Mouse (Mus musculus): ENCODE measurements around the gene Phc2. TPM values are rescaled to one million over a fixed set of nuclear protein-coding genes. Genes with fewer than 3 reads are reported as not detected.

Phc2 gene
- polyA plus RNA-seq, 1 experiment from 2014 or later, result 56.3 TPM

GRCm38 (mm10) chr4:128747614-128748270 lies 93.2 kb downstream of the Phc2 start:
- no peaks in the 10 kb centered on the region for H3K27me3 ChIP-seq (replicated peaks; ENCODE audit: insufficient read depth, low read length)
- 57% methylated on average over 22 of the region's 22 CpGs for WGBS
- H3K27ac ChIP-seq (ENCODE audit: low read length), result no peak overlapping the region
- ATAC-seq (no peak), DNase-seq (ENCODE audit: low spot score) (no peak)
- peaks cover 65% of the 10 kb centered on the region for H3K36me3 ChIP-seq (ENCODE audit: insufficient read depth, low read length)
- TF ChIP-seq CTCF (IDR thresholded peaks at IDR 0.05), result no peak
- TF ChIP-seq EP300 (IDR thresholded peaks at IDR 0.05), result no peak
- H3K9ac ChIP-seq (replicated peaks; ENCODE audit: low read depth), result no peak overlapping the region
- no peak overlapping the region for H3K4me3 ChIP-seq (ENCODE audit: low read depth, low read length)
- no peaks in the 10 kb centered on the region for H3K4me1 ChIP-seq (ENCODE audit: insufficient read depth, low read depth, low read length)
- H3K9me3 ChIP-seq (ENCODE audit: low read length), result no peaks in the 10 kb centered on the region
- H3K4me2 ChIP-seq (replicated peaks; ENCODE audit: low read depth, low read length), result no peak overlapping the region

DNA sequence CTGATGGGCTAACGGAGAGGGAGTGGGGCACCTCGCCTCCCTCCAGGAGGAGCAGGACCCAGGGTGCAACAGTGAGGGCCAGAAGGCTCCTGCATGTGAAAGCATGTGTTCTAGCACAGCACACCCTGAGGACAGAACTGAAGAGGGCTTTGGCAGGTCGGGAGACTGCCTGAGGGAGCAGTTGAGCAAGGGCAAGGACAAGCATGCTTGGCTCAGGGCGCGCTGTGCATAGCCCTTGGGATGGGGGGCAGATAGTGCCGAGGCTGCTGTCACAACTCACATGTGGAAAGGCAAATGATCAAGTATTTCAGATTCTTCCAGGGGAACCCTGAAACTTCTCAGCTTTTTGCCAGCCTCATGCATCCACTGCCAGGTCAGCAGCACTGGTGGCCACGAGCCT lies 93.8 kb downstream of the Phc2 start:
- no peaks in the 10 kb centered on the region for H3K27me3 ChIP-seq (replicated peaks; ENCODE audit: insufficient read depth, low read length)
- no peak overlapping the region for H3K4me3 ChIP-seq (ENCODE audit: low read depth, low read length)
- H3K36me3 ChIP-seq (ENCODE audit: insufficient read depth, low read length), result peaks cover 66% of the 10 kb centered on the region
- no peaks in the 10 kb centered on the region for H3K9me3 ChIP-seq (ENCODE audit: low read length)
- H3K27ac ChIP-seq (ENCODE audit: low read length), result no peak overlapping the region
- ATAC-seq, result no peak
- DNase-seq (ENCODE audit: low spot score), result no peak
- H3K4me1 ChIP-seq (ENCODE audit: insufficient read depth, low read depth, low read length), result no peaks in the 10 kb centered on the region
- no peak for TF ChIP-seq EP300 (IDR thresholded peaks at IDR 0.05)
- TF ChIP-seq CTCF (IDR thresholded peaks at IDR 0.05), result no peak
- WGBS, result 85% methylated on average over 7 of the region's 7 CpGs
- H3K9ac ChIP-seq (replicated peaks; ENCODE audit: low read depth), result no peak overlapping the region
- H3K4me2 ChIP-seq (replicated peaks; ENCODE audit: low read depth, low read length), result no peak overlapping the region

- Histone ChIP-seq H3K27ac (ENCODE audit: low read length) (no peak overlapping the region), H3K4me2 (replicated peaks; ENCODE audit: low read depth, low read length) (no peak overlapping the region), H3K9ac (replicated peaks; ENCODE audit: low read depth) (no peak overlapping the region), H3K4me1 (ENCODE audit: insufficient read depth, low read depth, low read length) (no peaks in the 10 kb centered on the region), H3K9me3 (ENCODE audit: low read length) (no peaks in the 10 kb centered on the region), H3K4me3 (ENCODE audit: low read depth, low read length) (no peak overlapping the region), H3K27me3 (replicated peaks; ENCODE audit: insufficient read depth, low read length) (no peaks in the 10 kb centered on the region), H3K36me3 (ENCODE audit: insufficient read depth, low read length) (peaks cover 65% of the 10 kb centered on the region)
- TF ChIP-seq EP300 (IDR thresholded peaks at IDR 0.05) (no peak), CTCF (IDR thresholded peaks at IDR 0.05) (peak; percentile 65)
- no peak for ATAC-seq
- no peak for DNase-seq (ENCODE audit: low spot score)
- 53% methylated on average over 5 of the region's 5 CpGs for whole genome bisulfite sequencing
These were observed 96.5 kb downstream of the Phc2 start for GRCm38 (mm10) chr4:128751006-128751405.

- Histone ChIP-seq H3K36me3 (ENCODE audit: insufficient read depth, low read length) (peaks cover 55% of the 10 kb centered on the region), H3K27me3 (replicated peaks; ENCODE audit: insufficient read depth, low read length) (no peaks in the 10 kb centered on the region), H3K9me3 (ENCODE audit: low read length) (no peaks in the 10 kb centered on the region), H3K4me3 (ENCODE audit: low read depth, low read length) (no peak overlapping the region), H3K4me1 (ENCODE audit: insufficient read depth, low read depth, low read length) (no peaks in the 10 kb centered on the region), H3K27ac (ENCODE audit: low read length) (no peak overlapping the region), H3K4me2 (replicated peaks; ENCODE audit: low read depth, low read length) (no peak overlapping the region), H3K9ac (replicated peaks; ENCODE audit: low read depth) (no peak overlapping the region)
- no peak for TF ChIP-seq CTCF (IDR thresholded peaks at IDR 0.05)
- TF ChIP-seq EP300 (IDR thresholded peaks at IDR 0.05), result no peak
- DNase-seq (ENCODE audit: low spot score), result no peak
- WGBS, result 83% methylated on average over 13 of the region's 13 CpGs
- ATAC-seq, result no peak
These were observed 97.7 kb downstream of the Phc2 start for GRCm38 (mm10) chr4:128752031-128752757.

DNA sequence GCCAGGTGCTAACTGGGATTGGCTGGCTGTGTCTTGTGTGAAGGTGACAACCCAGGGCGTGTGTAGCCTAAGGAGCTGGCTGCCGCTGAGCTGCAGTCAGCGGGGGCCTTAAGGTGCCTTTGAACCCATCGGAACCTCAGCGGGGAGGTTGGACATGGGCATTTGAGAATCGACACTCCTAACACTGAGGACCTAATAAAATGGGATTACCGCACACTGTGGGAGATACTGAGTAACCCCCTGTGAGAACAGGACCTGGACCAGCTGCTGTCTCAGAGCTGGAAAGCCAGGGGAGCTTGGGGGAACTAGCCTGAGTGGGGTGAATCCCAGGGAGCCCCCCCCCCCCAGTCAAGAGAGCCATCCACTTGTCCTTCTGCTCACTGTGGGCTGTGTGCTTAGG lies 99.1 kb downstream of the Phc2 start:
- Histone ChIP-seq H3K4me1 (ENCODE audit: insufficient read depth, low read depth, low read length) (no peaks in the 10 kb centered on the region), H3K9me3 (ENCODE audit: low read length) (no peaks in the 10 kb centered on the region), H3K9ac (replicated peaks; ENCODE audit: low read depth) (no peak overlapping the region), H3K36me3 (ENCODE audit: insufficient read depth, low read length) (peaks cover 41% of the 10 kb centered on the region), H3K4me2 (replicated peaks; ENCODE audit: low read depth, low read length) (no peak overlapping the region), H3K27me3 (replicated peaks; ENCODE audit: insufficient read depth, low read length) (no peaks in the 10 kb centered on the region), H3K27ac (ENCODE audit: low read length) (no peak overlapping the region), H3K4me3 (ENCODE audit: low read depth, low read length) (no peak overlapping the region)
- 90% methylated on average over 7 of the region's 7 CpGs for WGBS
- DNase-seq (ENCODE audit: low spot score) (no peak), ATAC-seq (no peak)
- TF ChIP-seq EP300 (IDR thresholded peaks at IDR 0.05) (no peak), CTCF (IDR thresholded peaks at IDR 0.05) (no peak)

GRCm38 (mm10) chr4:128755064-128755463 lies 100.6 kb downstream of the Phc2 start, which contains the start of gene A3galt2:
Gene A3galt2 (plus strand): TSS chr4:128755364.
- Histone ChIP-seq H3K4me3 (ENCODE audit: low read depth, low read length) (no peak within 1 kb of the TSS), H3K9me3 (ENCODE audit: low read length) (no peaks in the 10 kb centered on the region), H3K9ac (replicated peaks; ENCODE audit: low read depth) (no peak within 1 kb of the TSS), H3K4me2 (replicated peaks; ENCODE audit: low read depth, low read length) (no peak within 1 kb of the TSS), H3K27ac (ENCODE audit: low read length) (no peak within 1 kb of the TSS), H3K4me1 (ENCODE audit: insufficient read depth, low read depth, low read length) (no peaks in the 10 kb centered on the region), H3K27me3 (replicated peaks; ENCODE audit: insufficient read depth, low read length) (no peaks in the 10 kb centered on the region), H3K36me3 (ENCODE audit: insufficient read depth, low read length) (peaks cover 31% of the 10 kb centered on the region)
- WGBS, result 56% methylated on average over 3 of the region's 3 CpGs
- ATAC-seq, result no peak
- TF ChIP-seq CTCF (IDR thresholded peaks at IDR 0.05), result no peak
- no peak for TF ChIP-seq EP300 (IDR thresholded peaks at IDR 0.05)
- no peak for DNase-seq (ENCODE audit: low spot score)
